Mouse (Mus musculus): ENCODE data around the gene Brms1. TPM values are rescaled to one million over a fixed set of nuclear protein-coding genes. Genes with fewer than 3 reads are reported as not detected.

Gene Brms1
- polyA plus RNA-seq, 1 experiment from 2014 or later: 24.0 TPM

DNA sequence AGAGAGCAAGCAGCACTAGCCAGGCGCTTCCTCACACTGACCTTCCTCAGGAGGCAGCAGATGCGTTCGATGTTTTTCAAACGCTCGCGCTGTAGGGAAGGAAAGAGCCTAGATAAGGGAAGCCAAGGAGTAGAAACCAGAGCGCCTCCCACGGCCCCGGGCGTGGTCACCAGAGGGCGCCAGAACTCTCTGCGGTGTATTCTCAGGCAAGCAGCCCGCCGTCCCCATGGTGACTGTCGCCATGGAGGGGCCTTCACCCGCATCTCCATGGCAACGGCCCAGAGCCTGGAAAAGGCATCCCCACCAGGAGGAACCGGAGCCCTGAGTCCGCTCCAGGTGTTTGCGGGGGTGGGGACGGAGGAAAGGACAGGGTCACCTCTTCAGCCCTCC lies 53.1 kb downstream of the Brms1 start:
- Histone ChIP-seq H3K27me3 (peaks cover 36% of the 10 kb centered on the region), H3K4me2 (no peak overlapping the region), H3K27ac (replicated peaks) (no peak overlapping the region), H3K9ac (no peak overlapping the region), H3K4me3 (replicated peaks) (no peak overlapping the region), H3K36me3 (replicated peaks) (peaks cover 18% of the 10 kb centered on the region), H3K4me1 (replicated peaks) (peaks cover 45% of the 10 kb centered on the region), H3K9me3 (replicated peaks) (no peaks in the 10 kb centered on the region)
- ATAC-seq (ENCODE audit: insufficient read depth): peak; percentile 32
- WGBS (ENCODE audit: insufficient replicate concordance): under 1% methylated on average over 21 of the region's 21 CpGs

DNA sequence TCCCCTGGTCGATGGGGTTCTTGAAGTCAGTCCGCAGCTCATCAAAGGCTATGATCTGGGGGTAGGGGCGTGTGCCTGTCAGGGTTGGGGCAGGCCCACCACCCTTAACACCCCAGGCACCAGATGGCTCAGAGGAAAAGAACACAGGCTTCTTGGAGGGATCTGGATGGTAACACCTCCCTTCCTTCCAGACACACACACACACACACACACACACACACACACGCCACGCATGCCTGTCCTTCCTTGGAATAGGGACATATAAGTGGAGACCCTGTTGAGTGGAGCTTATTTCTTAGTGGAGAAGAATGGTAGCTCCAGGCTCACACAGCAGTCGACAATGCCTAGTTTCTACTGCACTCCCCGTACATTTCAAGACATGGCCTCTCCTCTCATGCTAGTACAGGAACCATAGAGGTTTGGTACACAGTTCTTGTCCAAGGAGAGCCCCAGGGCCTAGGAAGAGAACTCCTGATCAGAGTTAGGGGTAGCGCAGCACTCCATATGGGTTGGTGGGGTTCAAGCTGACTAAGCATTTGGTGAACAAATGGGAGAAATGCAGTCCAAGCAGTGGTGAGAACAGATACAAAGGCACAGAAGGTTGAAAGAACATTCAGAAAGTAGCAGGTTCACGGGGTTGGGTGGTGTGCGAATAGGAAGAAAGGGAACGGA lies 53.7 kb downstream of the Brms1 start:
- peaks cover 24% of the 10 kb centered on the region for H3K36me3 ChIP-seq (replicated peaks)
- H3K27ac ChIP-seq (replicated peaks): no peak overlapping the region
- ATAC-seq (ENCODE audit: insufficient read depth): no peak
- H3K4me1 ChIP-seq (replicated peaks): peaks cover 41% of the 10 kb centered on the region
- H3K4me3 ChIP-seq (replicated peaks): no peak overlapping the region
- H3K9ac ChIP-seq: no peak overlapping the region
- H3K4me2 ChIP-seq: no peak overlapping the region
- 43% methylated on average over 11 of the region's 11 CpGs for WGBS (ENCODE audit: insufficient replicate concordance)
- peaks cover 36% of the 10 kb centered on the region for H3K27me3 ChIP-seq
- H3K9me3 ChIP-seq (replicated peaks): no peaks in the 10 kb centered on the region

DNA sequence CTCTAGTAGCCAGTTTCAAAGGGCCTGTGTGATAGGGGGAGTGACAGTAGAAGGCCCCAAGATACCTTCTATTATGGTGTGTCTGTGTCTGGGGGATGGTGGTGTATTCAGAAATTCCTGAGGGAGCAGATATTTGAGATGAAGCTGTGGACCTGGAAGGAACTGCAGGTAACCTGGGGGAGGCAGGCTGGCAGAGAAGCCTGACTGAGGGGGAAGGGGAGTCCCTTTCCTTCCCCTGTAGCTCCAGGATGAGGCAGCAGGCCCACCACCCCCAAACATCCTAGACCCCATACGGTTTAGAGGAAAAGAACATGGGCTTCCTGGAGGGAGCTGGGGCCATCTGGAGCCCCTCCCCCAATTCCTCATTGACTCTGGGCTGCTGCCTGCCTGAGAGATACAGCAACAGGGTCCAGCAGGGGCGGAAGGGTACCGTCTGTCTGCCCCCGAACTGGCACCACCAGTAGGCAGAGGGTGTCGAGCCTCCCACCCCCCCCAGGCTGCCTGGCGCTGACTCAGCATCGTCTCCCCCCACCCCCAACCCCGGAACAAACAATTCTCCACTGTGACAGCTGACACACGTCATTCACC lies 54.8 kb downstream of the Brms1 start:
- no peak overlapping the region for H3K4me2 ChIP-seq
- H3K27ac ChIP-seq (replicated peaks): no peak overlapping the region
- ATAC-seq (ENCODE audit: insufficient read depth): no peak
- no peak overlapping the region for H3K9ac ChIP-seq
- 13% methylated on average over 9 of the region's 9 CpGs for WGBS (ENCODE audit: insufficient replicate concordance)
- H3K4me1 ChIP-seq (replicated peaks): peaks cover 41% of the 10 kb centered on the region
- H3K9me3 ChIP-seq (replicated peaks): no peaks in the 10 kb centered on the region
- H3K4me3 ChIP-seq (replicated peaks): no peak overlapping the region
- H3K27me3 ChIP-seq: peaks cover 36% of the 10 kb centered on the region
- peaks cover 29% of the 10 kb centered on the region for H3K36me3 ChIP-seq (replicated peaks)

DNA sequence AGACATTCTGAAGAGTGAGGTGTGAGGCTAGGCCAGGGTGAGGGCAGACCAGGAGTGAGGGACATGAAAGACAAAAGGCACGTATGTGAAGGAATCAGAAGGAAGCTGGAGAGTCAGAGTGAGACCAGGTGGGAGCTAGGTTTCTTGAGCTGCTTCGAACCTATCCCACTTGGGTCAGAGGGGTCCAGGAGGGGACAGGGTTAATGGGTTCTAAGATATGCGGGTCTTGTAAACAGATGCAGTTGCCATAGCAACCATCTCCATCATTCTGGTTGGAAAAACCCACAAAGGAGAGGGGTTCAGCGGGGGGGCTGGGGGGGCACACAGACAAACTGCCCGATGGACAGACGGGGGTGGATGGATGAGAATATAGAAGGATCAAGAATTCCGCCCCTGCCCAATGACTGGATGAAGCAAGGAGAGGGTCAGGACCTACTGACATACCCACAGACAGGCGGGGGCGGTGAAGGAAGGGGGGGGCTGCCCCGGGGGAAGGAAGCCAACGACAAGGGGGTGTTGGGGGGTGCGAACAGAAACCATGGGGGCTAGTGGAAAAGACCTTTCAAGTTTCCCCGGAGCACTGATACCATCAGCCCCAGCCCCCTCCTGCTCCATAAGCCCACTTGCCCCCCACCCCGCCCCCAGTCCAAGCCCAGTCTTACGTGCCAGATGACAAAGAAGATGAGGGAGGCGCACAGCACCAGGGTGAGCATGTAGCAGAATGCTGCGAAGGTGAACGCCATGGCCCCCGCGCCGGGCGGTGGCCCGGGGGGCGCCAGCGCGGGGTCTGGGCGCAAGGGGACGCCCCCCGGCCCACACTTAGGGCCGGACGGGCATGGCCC lies 56.6 kb downstream of the Brms1 start:
- Histone ChIP-seq H3K4me2 (peak overlapping the region; percentile 85), H3K9me3 (replicated peaks) (no peaks in the 10 kb centered on the region), H3K27me3 (peaks cover 36% of the 10 kb centered on the region), H3K36me3 (replicated peaks) (peaks cover 37% of the 10 kb centered on the region), H3K27ac (replicated peaks) (no peak overlapping the region), H3K4me3 (replicated peaks) (peak overlapping the region; percentile 49), H3K9ac (peak overlapping the region; percentile 42; the same call in 1 of the 2 replicates), H3K4me1 (replicated peaks) (peaks cover 41% of the 10 kb centered on the region)
- WGBS (ENCODE audit: insufficient replicate concordance): 10% methylated on average over 30 of the region's 31 CpGs
- ATAC-seq (ENCODE audit: insufficient read depth): no peak

DNA sequence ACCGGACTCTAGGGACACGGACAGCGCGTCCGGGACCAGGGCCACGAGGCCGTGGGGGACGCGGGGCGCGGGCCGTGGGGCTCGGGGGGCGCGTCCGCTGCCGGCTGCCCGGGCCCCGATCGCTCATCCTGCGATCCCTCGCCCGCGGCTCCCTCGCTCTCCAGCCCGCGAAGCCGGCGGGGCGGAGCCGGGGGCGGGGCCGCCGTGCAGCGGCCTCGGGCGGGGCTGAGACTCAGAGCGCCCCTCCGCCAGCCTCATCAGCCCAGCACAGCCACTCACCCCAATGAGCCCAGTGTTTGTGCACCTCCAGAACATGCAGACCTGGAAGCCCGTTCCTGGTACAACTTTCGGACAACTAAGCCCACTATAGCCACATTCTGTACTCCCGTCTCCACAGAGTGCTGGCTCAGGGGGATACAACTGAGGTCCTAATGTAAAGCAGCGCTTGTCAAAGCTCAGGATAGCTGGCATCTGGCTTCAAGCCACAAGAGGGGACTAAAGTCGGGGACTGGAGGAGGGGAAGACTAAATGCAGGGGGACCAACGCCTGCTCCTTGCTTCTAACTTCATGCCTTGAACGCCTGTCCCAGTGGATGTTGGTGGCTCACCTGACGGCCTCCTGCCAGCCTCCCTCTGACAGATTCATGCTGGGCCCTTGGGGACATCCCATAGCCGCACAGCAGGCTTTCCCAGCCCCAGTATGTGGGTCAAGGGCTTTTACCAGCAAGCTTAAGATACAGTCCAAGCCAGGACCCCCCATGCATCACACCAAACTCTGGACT lies 57.4 kb downstream of the Brms1 start, which contains the start of gene Cnih2:
TSS of gene Cnih2 (minus strand) at position 159 of the 781 bp plus-strand sequence.
- ATAC-seq (ENCODE audit: insufficient read depth): peak; percentile 58; the same call in 1 of the 2 replicates
- peak within 1 kb of the TSS; percentile 42; the same call in 1 of the 2 replicates for H3K9ac ChIP-seq
- H3K27ac ChIP-seq (replicated peaks): no peak within 1 kb of the TSS
- H3K9me3 ChIP-seq (replicated peaks): no peaks in the 10 kb centered on the region
- peaks cover 39% of the 10 kb centered on the region for H3K4me1 ChIP-seq (replicated peaks)
- peaks cover 45% of the 10 kb centered on the region for H3K36me3 ChIP-seq (replicated peaks)
- 7% methylated on average over 44 of the region's 48 CpGs for WGBS (ENCODE audit: insufficient replicate concordance)
- H3K4me3 ChIP-seq (replicated peaks): peak within 1 kb of the TSS; percentile 49
- peaks cover 36% of the 10 kb centered on the region for H3K27me3 ChIP-seq
- peak within 1 kb of the TSS; percentile 85 for H3K4me2 ChIP-seq

Other genes with a start within 250 kb of the Brms1 start
- 25.2 and 29.0 TPM in 2 replicates for gene Rbm4, start 247.5 kb upstream of the Brms1 start, polyA plus RNA-seq (2015; fragmentation: Nextera tagmentation; extraction: Ambion mirVana)
- gene Gm21992, start 229.7 kb upstream of the Brms1 start, polyA plus RNA-seq (2015; fragmentation: Nextera tagmentation; extraction: Ambion mirVana): 11.6 and 12.7 TPM in 2 replicates
- gene Rbm14, start 229.7 kb upstream of the Brms1 start, polyA plus RNA-seq (2015; fragmentation: Nextera tagmentation; extraction: Ambion mirVana): 37.5 and 41.4 TPM in 2 replicates
- gene Ccs, start 202.0 kb upstream of the Brms1 start, polyA plus RNA-seq (2015; fragmentation: Nextera tagmentation; extraction: Ambion mirVana): 52.4 and 61.9 TPM in 2 replicates
- not detected in 2 replicates for gene Ccdc87, start 202.0 kb upstream of the Brms1 start, polyA plus RNA-seq (2015; fragmentation: Nextera tagmentation; extraction: Ambion mirVana)
- 25.8 and 28.8 TPM in 2 replicates for gene Ctsf, start 186.2 kb upstream of the Brms1 start, polyA plus RNA-seq (2015; fragmentation: Nextera tagmentation; extraction: Ambion mirVana)
- 0.85 and 1.2 TPM in 2 replicates for gene Actn3, start 163.4 kb upstream of the Brms1 start, polyA plus RNA-seq (2015; fragmentation: Nextera tagmentation; extraction: Ambion mirVana)
- 9.7 and 10.9 TPM in 2 replicates for gene Zdhhc24, start 162.7 kb upstream of the Brms1 start, polyA plus RNA-seq (2015; fragmentation: Nextera tagmentation; extraction: Ambion mirVana)
- gene Bbs1, start 134.7 kb upstream of the Brms1 start, polyA plus RNA-seq (2015; fragmentation: Nextera tagmentation; extraction: Ambion mirVana): 1.0 TPM in 2 replicates
- 46.0 and 47.8 TPM in 2 replicates for gene Dpp3, start 113.1 kb upstream of the Brms1 start, polyA plus RNA-seq (2015; fragmentation: Nextera tagmentation; extraction: Ambion mirVana)
- 0.17 TPM in 2 replicates for gene Peli3, start 98.2 kb upstream of the Brms1 start, polyA plus RNA-seq (2015; fragmentation: Nextera tagmentation; extraction: Ambion mirVana)
- 38.1 and 42.8 TPM in 2 replicates for gene Mrpl11, start 79.2 kb upstream of the Brms1 start, polyA plus RNA-seq (2015; fragmentation: Nextera tagmentation; extraction: Ambion mirVana)
- gene Npas4, start 51.0 kb upstream of the Brms1 start, polyA plus RNA-seq (2015; fragmentation: Nextera tagmentation; extraction: Ambion mirVana): not detected in 2 replicates
- 0.86 and 0.97 TPM in 2 replicates for gene Slc29a2, start 17.5 kb upstream of the Brms1 start, polyA plus RNA-seq (2015; fragmentation: Nextera tagmentation; extraction: Ambion mirVana)
- gene B4gat1, start 2.5 kb upstream of the Brms1 start, polyA plus RNA-seq (2015; fragmentation: Nextera tagmentation; extraction: Ambion mirVana): 8.9 TPM in 2 replicates
- gene AC124502.3, start 2.5 kb upstream of the Brms1 start, polyA plus RNA-seq (2015; fragmentation: Nextera tagmentation; extraction: Ambion mirVana): 0.36 and 0.54 TPM in 2 replicates
- gene Rin1, start 9.1 kb downstream of the Brms1 start, polyA plus RNA-seq (2015; fragmentation: Nextera tagmentation; extraction: Ambion mirVana): 0.17 and 0.38 TPM in 2 replicates
- 3.2 and 3.7 TPM in 2 replicates for gene Cd248, start 26.7 kb downstream of the Brms1 start, polyA plus RNA-seq (2015; fragmentation: Nextera tagmentation; extraction: Ambion mirVana)
- gene Tmem151a, start 44.2 kb downstream of the Brms1 start, polyA plus RNA-seq (2015; fragmentation: Nextera tagmentation; extraction: Ambion mirVana): 0.41 and 0.45 TPM in 2 replicates
- gene Yif1a, start 47.2 kb downstream of the Brms1 start, polyA plus RNA-seq (2015; fragmentation: Nextera tagmentation; extraction: Ambion mirVana): 49.4 and 55.3 TPM in 2 replicates
- gene Cnih2, start 57.2 kb downstream of the Brms1 start, polyA plus RNA-seq (2015; fragmentation: Nextera tagmentation; extraction: Ambion mirVana): 0.68 and 0.83 TPM in 2 replicates
- 85.4 and 89.7 TPM in 2 replicates for gene Rab1b, start 65.7 kb downstream of the Brms1 start, polyA plus RNA-seq (2015; fragmentation: Nextera tagmentation; extraction: Ambion mirVana)
- gene Klc2, start 77.2 kb downstream of the Brms1 start, polyA plus RNA-seq (2015; fragmentation: Nextera tagmentation; extraction: Ambion mirVana): 1.7 and 2.7 TPM in 2 replicates
- 8.6 TPM in 2 replicates for gene Pacs1, start 231.8 kb downstream of the Brms1 start, polyA plus RNA-seq (2015; fragmentation: Nextera tagmentation; extraction: Ambion mirVana)